Mouse (Mus musculus): ENCODE results near the gene Cntrob. TPM values are rescaled to one million over a fixed set of nuclear protein-coding genes. Genes with fewer than 3 reads are reported as not detected.

The Cntrob gene
- total and polyA plus RNA-seq, 3 experiments, result 16.5 to 38.3 TPM; not detected in 1

- Histone ChIP-seq H3K9me3 (replicated peaks; ENCODE audit: insufficient read depth, low read length) (no peaks in the 10 kb centered on the region), H3K4me3 (ENCODE audit: control insufficient read depth in 1 of 2, insufficient read depth in 1 of 2, low read depth in 2 of 2, low read length in 2 of 2) (no peak overlapping the region), H3K4me1 (ENCODE audit: control insufficient read depth in 1 of 2, insufficient read depth in 2 of 2, low read length in 2 of 2) (peaks cover 12 to 30% of the 10 kb centered on the region in 2 experiments), H3K27me3 (ENCODE audit: control insufficient read depth in 1 of 2, insufficient read depth in 2 of 2, low read length in 2 of 2) (no peaks in the 10 kb centered on the region), H3K79me2 (ENCODE audit: control insufficient read depth, insufficient read depth, low read length, poor library complexity) (peaks cover 16% of the 10 kb centered on the region), H3K27ac (ENCODE audit: control insufficient read depth, low read depth, low read length) (no peak overlapping the region), H3K9ac (ENCODE audit: control insufficient read depth, low read depth, low read length, poor library complexity, severe bottlenecking) (peak overlapping the region; percentile 6; the same call in 1 of the 2 replicates), H3K36me3 (ENCODE audit: control insufficient read depth in 1 of 2, insufficient read depth in 2 of 2, low read length in 2 of 2) (peaks cover 2 to 23% of the 10 kb centered on the region in 2 experiments; a peak in 3 of 4 replicates)
- TF ChIP-seq SIN3A (IDR thresholded peaks at IDR 0.05; ENCODE audit: low read length) (no peak), E2F4 (IDR thresholded peaks at IDR 0.05; ENCODE audit: borderline replicate concordance, low read depth, low read length) (no peak), ZMIZ1 (IDR thresholded peaks at IDR 0.05; ENCODE audit: low read depth, low read length) (no peak), HCFC1 (IDR thresholded peaks at IDR 0.05; ENCODE audit: low read depth, low read length) (no peak), TBP (IDR thresholded peaks at IDR 0.05; ENCODE audit: low read depth, low read length) (no peak), MYB (IDR thresholded peaks at IDR 0.05; ENCODE audit: low read depth, low read length) (no peak), POLR2AphosphoS2 (IDR thresholded peaks at IDR 0.05; ENCODE audit: low read length) (no peak), BHLHE40 (IDR thresholded peaks at IDR 0.05; ENCODE audit: borderline replicate concordance, low read depth, low read length) (no peak), ETS1 (IDR thresholded peaks at IDR 0.05; ENCODE audit: low read depth, low read length) (no peak), ZKSCAN1 (IDR thresholded peaks at IDR 0.05; ENCODE audit: low read depth, low read length) (no peak), USF2 (IDR thresholded peaks at IDR 0.05; ENCODE audit: borderline replicate concordance in 1 of 2, insufficient read depth in 1 of 2, low read depth in 1 of 2, low read length in 2 of 2) (no peak), POLR2A (IDR thresholded peaks at IDR 0.05; ENCODE audit: control insufficient read depth in 1 of 2, insufficient read depth in 1 of 2, low read depth in 1 of 2, low read length in 2 of 2, poor library complexity in 1 of 2) (no peak), UBTF (IDR thresholded peaks at IDR 0.05; ENCODE audit: borderline replicate concordance, insufficient read depth, low read depth, low read length) (no peak), RCOR1 (IDR thresholded peaks at IDR 0.05; ENCODE audit: low read depth, low read length) (no peak), CTCF (IDR thresholded peaks at IDR 0.05 in 2 of 3, conservative IDR thresholded peaks at IDR 0.05 in 1 of 3; ENCODE audit: control insufficient read depth in 1 of 3, insufficient read depth in 1 of 3, low read depth in 2 of 3, low read length in 3 of 3, poor library complexity in 1 of 3, severe bottlenecking in 1 of 3) (no peak), KAT2A (conservative IDR thresholded peaks at IDR 0.05; ENCODE audit: low read depth, low read length) (no peak), CHD2 (IDR thresholded peaks at IDR 0.05; ENCODE audit: low read length) (no peak), MAX (IDR thresholded peaks at IDR 0.05; ENCODE audit: low read length) (no peak), MAFK (IDR thresholded peaks at IDR 0.05; ENCODE audit: borderline replicate concordance, low read depth, low read length) (no peak)
- DNase-seq (ENCODE audit: low read depth, low spot score), result peak; percentile 27
Observed at GRCm38 (mm10) chr11:69322010-69322409, 1.6 kb downstream of the Cntrob start.

GRCm38 (mm10) chr11:69321580-69321979 is 2.0 kb downstream of the Cntrob start:
- no peak overlapping the region for H3K27ac ChIP-seq (ENCODE audit: control insufficient read depth, low read depth, low read length)
- no peak overlapping the region for H3K4me3 ChIP-seq (ENCODE audit: control insufficient read depth in 1 of 2, insufficient read depth in 1 of 2, low read depth in 2 of 2, low read length in 2 of 2)
- H3K9me3 ChIP-seq (replicated peaks; ENCODE audit: insufficient read depth, low read length), result no peaks in the 10 kb centered on the region
- H3K36me3 ChIP-seq (ENCODE audit: control insufficient read depth in 1 of 2, insufficient read depth in 2 of 2, low read length in 2 of 2), result peaks cover 2 to 19% of the 10 kb centered on the region in 2 experiments; a peak in 3 of 4 replicates
- DNase-seq (ENCODE audit: low read depth, low spot score), result no peak
- H3K27me3 ChIP-seq (ENCODE audit: control insufficient read depth in 1 of 2, insufficient read depth in 2 of 2, low read length in 2 of 2), result no peaks in the 10 kb centered on the region
- TF ChIP-seq GABPA (IDR thresholded peaks at IDR 0.05; ENCODE audit: low read depth, low read length) (no peak), TBP (IDR thresholded peaks at IDR 0.05; ENCODE audit: low read depth, low read length) (peak; percentile 68), SIN3A (IDR thresholded peaks at IDR 0.05; ENCODE audit: low read length) (no peak), BHLHE40 (IDR thresholded peaks at IDR 0.05; ENCODE audit: borderline replicate concordance, low read depth, low read length) (no peak), EP300 (IDR thresholded peaks at IDR 0.05; ENCODE audit: low read depth in 1 of 2, low read length in 2 of 2) (no peak), MAFK (IDR thresholded peaks at IDR 0.05; ENCODE audit: borderline replicate concordance, low read depth, low read length) (no peak), ZKSCAN1 (IDR thresholded peaks at IDR 0.05; ENCODE audit: low read depth, low read length) (no peak)
- peaks cover 12 to 26% of the 10 kb centered on the region in 2 experiments for H3K4me1 ChIP-seq (ENCODE audit: control insufficient read depth in 1 of 2, insufficient read depth in 2 of 2, low read length in 2 of 2)
- H3K9ac ChIP-seq (ENCODE audit: control insufficient read depth, low read depth, low read length, poor library complexity, severe bottlenecking), result no peak overlapping the region
- H3K79me2 ChIP-seq (ENCODE audit: control insufficient read depth, insufficient read depth, low read length, poor library complexity), result peaks cover 16% of the 10 kb centered on the region

All from MEL (cell line).